Mouse (Mus musculus) urinary bladder, postnatal 0 days (tissue): Measurements from ENCODE around the gene Lysmd2. TPM values are rescaled to one million over a fixed set of nuclear protein-coding genes. Genes with fewer than 3 reads are reported as not detected.

Experiments used
- polyA plus RNA-seq: library from polyadenylated mRNA; unstranded; fragments of >200 nt; fragmentation: Nextera tagmentation; extraction: Ambion mirVana; gene quantifications from 2 replicates; pipeline ENCODE4 v1.2.1, GENCODE M21; 2015

The Lysmd2 gene
- 33.2 TPM in 2 replicates for polyA plus RNA-seq

DNA sequence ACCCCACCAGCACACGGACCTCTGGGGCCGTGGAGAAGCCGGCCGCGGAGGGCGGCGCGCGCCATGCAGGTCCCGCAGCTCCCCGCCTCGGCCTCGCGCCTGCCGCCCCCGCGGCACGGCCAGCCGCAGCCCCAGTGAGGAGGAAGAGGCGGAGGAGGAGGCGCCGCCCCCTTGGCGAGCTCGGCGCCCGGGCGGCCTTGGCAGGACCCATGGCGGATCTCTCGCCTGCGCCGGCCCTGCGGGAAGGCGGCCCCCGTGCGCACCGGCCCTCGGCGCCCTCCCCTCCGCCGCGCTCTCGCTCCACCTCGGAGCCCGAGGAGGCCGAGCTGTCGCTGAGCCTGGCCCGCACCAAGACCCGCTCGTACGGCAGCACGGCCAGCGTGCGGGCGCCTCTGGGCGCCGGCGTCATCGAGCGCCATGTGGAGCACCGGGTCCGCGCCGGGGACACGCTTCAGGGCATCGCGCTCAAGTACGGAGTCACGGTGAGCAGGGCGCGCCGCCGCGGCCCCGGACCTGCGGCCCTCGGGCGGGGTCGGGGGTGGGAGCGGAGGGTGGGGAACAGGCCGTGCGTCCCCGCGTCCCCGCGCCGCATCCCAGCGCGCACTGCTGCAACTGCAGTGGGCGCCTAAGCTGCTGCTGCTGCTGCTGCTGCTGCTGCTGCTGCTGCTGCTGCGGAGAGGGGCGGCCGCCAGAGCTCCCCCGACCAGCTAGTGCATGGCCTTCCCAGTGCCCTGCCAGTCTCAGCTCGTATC lies at the start of gene Lysmd2:
Gene Lysmd2 (plus strand): TSS at position 186 of the 752 bp plus-strand sequence.

DNA sequence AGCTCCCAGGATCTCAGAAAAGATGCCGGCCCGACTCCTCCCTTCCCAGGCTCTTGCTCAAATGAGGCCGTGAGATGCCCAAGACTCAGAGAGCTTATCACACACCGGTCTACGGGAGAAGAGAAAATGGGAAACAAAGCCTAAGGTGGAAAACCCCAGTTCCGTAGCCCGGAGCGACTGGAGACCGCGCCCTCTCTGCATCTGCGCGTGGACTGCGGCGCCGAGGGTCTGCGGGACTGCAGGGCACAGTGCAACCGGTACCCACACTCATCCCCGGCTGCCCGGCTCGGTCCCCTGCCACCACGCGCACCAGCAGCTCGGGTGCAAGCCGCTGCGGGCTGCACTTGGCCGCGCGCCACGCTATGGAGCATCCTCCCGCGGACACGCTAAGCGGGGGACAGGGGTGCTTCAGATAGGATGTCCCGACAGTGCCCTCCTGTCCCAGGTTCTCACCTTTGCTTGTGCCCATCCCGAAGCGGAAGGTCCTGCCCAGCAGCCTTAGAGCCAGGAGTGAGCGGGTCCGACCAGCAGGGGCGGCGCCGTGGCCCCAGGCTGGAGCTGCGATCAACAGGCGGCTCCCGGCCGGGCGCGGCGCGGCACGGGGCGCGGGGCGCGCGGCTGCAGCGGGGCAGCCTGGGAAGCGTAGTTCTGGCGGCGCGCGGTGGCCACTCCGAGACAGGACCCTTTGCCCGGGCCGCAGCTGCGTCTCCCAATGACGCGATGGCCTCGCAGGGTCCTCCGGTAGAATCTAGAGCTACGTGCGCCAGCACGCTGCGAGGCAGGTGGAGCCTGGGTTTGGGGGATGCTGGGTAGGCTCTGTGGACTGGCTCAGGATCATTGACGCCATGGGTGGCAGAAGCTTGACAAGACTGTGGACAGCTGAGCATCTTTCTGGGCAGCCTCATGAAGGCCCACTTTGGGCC lies 14.7 kb upstream of the Lysmd2 start, which contains the start of gene Tmod2:
Gene Tmod2 (minus strand): TSS at position 755 of the 923 bp plus-strand sequence.

DNA sequence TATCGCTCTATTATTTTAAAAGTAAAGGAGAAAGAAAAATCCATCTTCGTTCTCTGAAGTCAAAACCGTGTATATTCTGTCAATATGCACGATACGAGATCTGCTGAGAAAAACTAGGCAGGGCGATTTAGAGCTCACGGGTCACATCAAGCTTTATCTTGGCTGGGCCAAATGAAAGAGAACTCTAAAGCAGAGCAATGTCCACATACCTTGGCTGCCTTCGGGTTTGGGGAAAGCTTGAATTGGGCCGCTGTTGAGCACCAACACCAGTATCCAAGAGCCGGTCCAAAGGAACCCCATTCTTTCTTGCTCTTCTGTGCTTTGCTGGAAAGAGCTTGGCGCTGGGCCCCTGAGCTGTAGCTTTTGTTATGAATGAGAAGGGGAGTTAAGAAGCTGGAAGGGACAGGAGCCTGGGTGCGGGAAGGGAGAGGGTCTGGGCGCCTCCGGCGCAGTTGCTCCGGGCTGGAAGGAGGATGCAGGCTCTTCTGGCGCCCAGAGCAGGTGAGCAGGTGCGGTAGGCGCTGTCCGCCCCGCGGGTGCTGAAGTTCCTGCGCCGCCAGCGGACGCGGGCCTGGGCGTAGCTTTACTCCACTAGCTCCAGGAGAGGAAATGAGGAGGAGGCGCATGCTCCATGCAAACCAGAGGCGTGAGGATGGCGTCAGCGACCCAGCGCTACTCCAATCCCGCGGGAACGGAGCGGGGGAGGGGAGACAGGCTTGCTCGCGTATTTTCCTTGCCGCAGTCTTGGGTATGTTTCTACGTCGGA lies 58.1 kb downstream of the Lysmd2 start, which contains the start of gene Scg3:
Gene Scg3 (minus strand): TSS at position 631 of the 766 bp plus-strand sequence.

Other genes with a start within 250 kb of the Lysmd2 start
- gene Mapk6, start 215.7 kb upstream of the Lysmd2 start, polyA plus RNA-seq = 46.9 and 56.9 TPM in 2 replicates
- gene Leo1, start 184.2 kb upstream of the Lysmd2 start, polyA plus RNA-seq = 17.3 and 19.5 TPM in 2 replicates
- 144 and 159 TPM in 2 replicates for gene Tmod3, start 66.1 kb upstream of the Lysmd2 start, polyA plus RNA-seq
- 7.2 and 10.5 TPM in 2 replicates for gene Tmod2, start 14.4 kb upstream of the Lysmd2 start, polyA plus RNA-seq
- gene Scg3, start 58.3 kb downstream of the Lysmd2 start, polyA plus RNA-seq = 0.18 and 0.30 TPM in 2 replicates
- gene Bmp5, start 149.6 kb downstream of the Lysmd2 start, polyA plus RNA-seq = 10.2 and 11.6 TPM in 2 replicates